Mouse (Mus musculus) urinary bladder, postnatal 4 days (tissue): ENCODE data around the gene Tas2r143.

Source experiments
- DNase-seq, 2 experiments: peaks; one replicate each; pipeline ENCODE4 v3.0.0; 2021 to 2022; ENCODE audit warnings: low spot score in 2 of 2

Tas2r143 gene

GRCm38 (mm10) chr6:42397041-42397657 lies 2.9 kb upstream of the Tas2r143 start:
- DNase-seq = no peak

GRCm38 (mm10) chr6:42398285-42398684 lies 1.8 kb upstream of the Tas2r143 start:
- DNase-seq = no peak

GRCm38 (mm10) chr6:42398998-42399397 lies 1.0 kb upstream of the Tas2r143 start:
- no peak for DNase-seq

GRCm38 (mm10) chr6:42405134-42405533 lies 5.1 kb downstream of the Tas2r143 start, which contains the start of gene Tas2r135:
Tas2r135 (plus strand) TSS chr6:42405434.
- DNase-seq = no peak

GRCm38 (mm10) chr6:42419443-42419842 lies 19.4 kb downstream of the Tas2r143 start:
- DNase-seq = no peak

- DNase-seq = no peak
Measured at GRCm38 (mm10) chr6:42421439-42421838, 21.4 kb downstream of the Tas2r143 start.

- DNase-seq = no peak
Measured at GRCm38 (mm10) chr6:42424472-42424871, 24.4 kb downstream of the Tas2r143 start.

- no peak for DNase-seq
Measured at GRCm38 (mm10) chr6:42426337-42426736, 26.3 kb downstream of the Tas2r143 start.

- no peak for DNase-seq
Measured at GRCm38 (mm10) chr6:42433554-42433953, 33.5 kb downstream of the Tas2r143 start.

GRCm38 (mm10) chr6:42434446-42434845 lies 34.4 kb downstream of the Tas2r143 start, which contains the start of gene Tas2r126:
Tas2r126 (plus strand) TSS chr6:42434535.
- no peak for DNase-seq

GRCm38 (mm10) chr6:42435490-42435889 lies 35.5 kb downstream of the Tas2r143 start:
- DNase-seq = no peak

- DNase-seq = no peak
Measured at GRCm38 (mm10) chr6:42441395-42441794, 41.4 kb downstream of the Tas2r143 start.

GRCm38 (mm10) chr6:42444491-42444890 lies 44.5 kb downstream of the Tas2r143 start:
- DNase-seq = no peak

- DNase-seq = no peak
Measured at GRCm38 (mm10) chr6:42447381-42447780, 47.3 kb downstream of the Tas2r143 start.
